Mouse (Mus musculus): ENCODE measurements around the gene Cfap73. TPM values are rescaled to one million over a fixed set of nuclear protein-coding genes. Genes with fewer than 3 reads are reported as not detected.

Cfap73 gene
- 1.0 TPM in 1 of 2 replicates, not detected in the other for polyA plus RNA-seq (2014; fragmentation: Nextera tagmentation; extraction: Ambion mirVana)

DNA sequence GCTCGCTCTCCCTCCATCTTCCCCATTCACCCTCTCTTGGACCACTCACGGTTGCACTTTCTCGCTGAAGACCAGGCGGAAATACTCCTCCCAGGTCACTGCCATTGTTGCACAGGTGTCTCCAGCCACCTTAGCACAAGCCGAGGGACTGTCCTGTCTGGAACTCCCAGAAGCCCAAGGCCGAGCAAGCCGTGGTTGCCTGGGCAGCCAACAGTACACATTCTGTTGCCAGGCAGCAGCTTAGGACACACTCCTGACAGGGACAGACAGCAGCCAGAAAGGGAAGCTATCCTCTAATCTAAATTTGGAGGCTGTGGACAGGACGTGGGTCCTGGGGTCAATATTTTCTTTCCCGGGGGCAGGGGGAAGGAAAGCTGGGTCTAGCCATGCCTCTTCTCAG, at the start of gene Cfap73:
TSS of gene Cfap73 (minus strand) at position 105 of the 400 bp plus-strand sequence.
- H3K27ac ChIP-seq (replicated peaks; ENCODE audit: low read depth, low read length), result no peak within 1 kb of the TSS
- no peak for DNase-seq (ENCODE audit: low spot score)
- H3K36me3 ChIP-seq (ENCODE audit: control insufficient read depth, insufficient read depth, low read length), result no peaks in the 10 kb centered on the region
- no peak within 1 kb of the TSS for H3K4me2 ChIP-seq (ENCODE audit: low read depth, low read length)
- H3K4me1 ChIP-seq (ENCODE audit: control insufficient read depth, insufficient read depth, low read length), result no peaks in the 10 kb centered on the region
- no peak within 1 kb of the TSS for H3K4me3 ChIP-seq (ENCODE audit: low read depth, low read length)
- H3K9ac ChIP-seq (ENCODE audit: low read depth, low read length), result no peak within 1 kb of the TSS
- WGBS, result 57% methylated on average over 9 of the region's 9 CpGs
- H3K27me3 ChIP-seq (replicated peaks; ENCODE audit: control insufficient read depth, insufficient read depth, low read length), result peaks cover 12% of the 10 kb centered on the region
- no peak for ATAC-seq (ENCODE audit: low read depth)
- peaks cover 6% of the 10 kb centered on the region; the same call in 1 of the 2 replicates for H3K9me3 ChIP-seq (ENCODE audit: control insufficient read depth, low read length)

DNA sequence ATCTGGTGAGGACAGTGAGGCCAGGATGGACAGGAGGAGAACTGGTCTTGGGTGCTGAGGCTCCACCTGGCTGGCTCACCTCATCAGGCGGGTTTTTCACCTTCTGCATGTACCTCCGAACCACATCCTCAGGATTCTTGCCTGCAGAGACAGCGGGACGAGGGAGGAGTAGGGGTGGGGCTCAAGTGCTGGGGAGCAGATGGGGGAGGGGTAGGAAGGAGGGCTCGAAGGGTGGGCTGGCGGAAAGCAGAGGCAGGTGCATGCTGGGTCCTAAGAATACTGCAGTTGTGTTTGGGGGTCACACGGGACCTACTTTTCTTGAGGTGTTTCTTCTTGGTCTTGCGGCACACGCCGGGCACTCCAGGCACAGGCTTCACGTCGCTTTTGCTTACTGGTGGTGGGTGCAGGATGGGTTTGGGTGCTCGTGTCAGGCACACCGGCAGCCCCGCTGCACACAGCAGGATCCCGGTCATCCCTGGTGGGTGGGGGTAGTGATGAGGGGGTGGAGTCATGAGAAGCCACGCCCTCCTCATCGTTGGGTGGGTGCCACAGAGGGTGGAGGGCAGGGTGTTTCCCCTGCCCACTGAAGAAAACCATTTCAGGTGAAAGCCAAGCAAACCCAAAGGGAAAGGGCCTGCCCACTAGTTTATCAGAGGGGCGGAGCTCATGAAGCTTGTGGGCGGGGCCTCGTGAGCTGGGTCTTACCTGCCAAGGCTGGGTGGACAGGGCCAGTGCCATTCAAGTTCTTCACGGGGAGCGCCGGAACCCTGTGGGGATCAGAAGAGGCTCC, 49.1 kb upstream of the Cfap73 start:
- no peak overlapping the region for H3K9ac ChIP-seq (ENCODE audit: low read depth, low read length)
- no peak overlapping the region for H3K4me3 ChIP-seq (ENCODE audit: low read depth, low read length)
- H3K4me2 ChIP-seq (ENCODE audit: low read depth, low read length), result no peak overlapping the region
- DNase-seq (ENCODE audit: low spot score), result no peak
- no peaks in the 10 kb centered on the region for H3K9me3 ChIP-seq (ENCODE audit: control insufficient read depth, low read length)
- H3K27me3 ChIP-seq (replicated peaks; ENCODE audit: control insufficient read depth, insufficient read depth, low read length), result peaks cover 25% of the 10 kb centered on the region
- ATAC-seq (ENCODE audit: low read depth), result no peak
- peaks cover 7% of the 10 kb centered on the region for H3K4me1 ChIP-seq (ENCODE audit: control insufficient read depth, insufficient read depth, low read length)
- no peaks in the 10 kb centered on the region for H3K36me3 ChIP-seq (ENCODE audit: control insufficient read depth, insufficient read depth, low read length)
- H3K27ac ChIP-seq (replicated peaks; ENCODE audit: low read depth, low read length), result no peak overlapping the region
- WGBS, result 11% methylated on average over 20 of the region's 24 CpGs

- H3K36me3 ChIP-seq (ENCODE audit: control insufficient read depth, insufficient read depth, low read length), result no peaks in the 10 kb centered on the region
- no peaks in the 10 kb centered on the region for H3K9me3 ChIP-seq (ENCODE audit: control insufficient read depth, low read length)
- peak overlapping the region; percentile 66 for H3K4me2 ChIP-seq (ENCODE audit: low read depth, low read length)
- ATAC-seq (ENCODE audit: low read depth), result no peak
- 91% methylated on average over 13 of the region's 18 CpGs for WGBS
- H3K9ac ChIP-seq (ENCODE audit: low read depth, low read length), result 0 out of 2 replicates have a peak overlapping the region, but pooled peaks have one; percentile 41
- DNase-seq (ENCODE audit: low spot score), result no peak
- 0 out of 2 replicates have a peak overlapping the region, but pooled peaks have one; percentile 48 for H3K27ac ChIP-seq (replicated peaks; ENCODE audit: low read depth, low read length)
- H3K4me3 ChIP-seq (ENCODE audit: low read depth, low read length), result no peak overlapping the region
- peaks cover 25% of the 10 kb centered on the region for H3K27me3 ChIP-seq (replicated peaks; ENCODE audit: control insufficient read depth, insufficient read depth, low read length)
- peaks cover 7% of the 10 kb centered on the region for H3K4me1 ChIP-seq (ENCODE audit: control insufficient read depth, insufficient read depth, low read length)
Observed at GRCm38 (mm10) chr5:120680918-120681317, 46.9 kb upstream of the Cfap73 start.

- peak; percentile 91 for ATAC-seq (ENCODE audit: low read depth)
- 1% methylated on average over 23 of the region's 24 CpGs for WGBS
Observed at GRCm38 (mm10) chr5:120679676-120680555, 45.9 kb upstream of the Cfap73 start.

DNA sequence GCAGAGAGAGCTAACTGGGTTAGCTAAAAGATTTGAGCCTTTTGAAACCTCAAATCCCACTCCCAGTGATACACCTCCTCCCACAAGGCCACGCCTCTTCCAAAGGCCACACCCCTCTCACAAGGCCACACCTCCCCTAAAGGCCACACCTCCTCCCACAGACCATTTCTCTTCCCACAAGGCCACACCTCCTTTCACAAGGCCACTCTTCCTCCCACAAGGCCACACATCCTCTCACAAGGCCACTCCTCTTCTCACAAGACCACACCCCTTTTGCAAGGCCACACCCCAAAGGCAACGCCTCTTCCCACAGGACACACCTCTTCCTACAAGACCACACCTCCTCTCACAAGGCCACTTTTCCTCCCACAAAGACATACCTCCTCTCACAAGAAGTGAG, 43.5 kb upstream of the Cfap73 start:
- H3K4me1 ChIP-seq (ENCODE audit: control insufficient read depth, insufficient read depth, low read length), result peaks cover 7% of the 10 kb centered on the region
- peaks cover 8% of the 10 kb centered on the region for H3K27me3 ChIP-seq (replicated peaks; ENCODE audit: control insufficient read depth, insufficient read depth, low read length)
- H3K4me3 ChIP-seq (ENCODE audit: low read depth, low read length), result no peak overlapping the region
- no peaks in the 10 kb centered on the region for H3K9me3 ChIP-seq (ENCODE audit: control insufficient read depth, low read length)
- H3K27ac ChIP-seq (replicated peaks; ENCODE audit: low read depth, low read length), result no peak overlapping the region
- ATAC-seq (ENCODE audit: low read depth) (no peak), DNase-seq (ENCODE audit: low spot score) (no peak)
- H3K9ac ChIP-seq (ENCODE audit: low read depth, low read length), result no peak overlapping the region
- H3K4me2 ChIP-seq (ENCODE audit: low read depth, low read length), result no peak overlapping the region
- 29% methylated on average over 2 of the region's 2 CpGs for WGBS
- no peaks in the 10 kb centered on the region for H3K36me3 ChIP-seq (ENCODE audit: control insufficient read depth, insufficient read depth, low read length)

More at GRCm38 (mm10) chr5:120679676-120680555, 45.9 kb upstream of the Cfap73 start:
- peak; percentile 99 for DNase-seq (ENCODE audit: low spot score)
- peak overlapping the region; percentile 66 for H3K4me2 ChIP-seq (ENCODE audit: low read depth, low read length)
- no peaks in the 10 kb centered on the region for H3K36me3 ChIP-seq (ENCODE audit: control insufficient read depth, insufficient read depth, low read length)
- peak overlapping the region; percentile 48; the same call in 1 of the 2 replicates for H3K9ac ChIP-seq (ENCODE audit: low read depth, low read length)
- H3K4me3 ChIP-seq (ENCODE audit: low read depth, low read length), result peak overlapping the region; percentile 34
- H3K4me1 ChIP-seq (ENCODE audit: control insufficient read depth, insufficient read depth, low read length), result peaks cover 7% of the 10 kb centered on the region
- H3K27ac ChIP-seq (replicated peaks; ENCODE audit: low read depth, low read length), result peak overlapping the region; percentile 65
- no peaks in the 10 kb centered on the region for H3K9me3 ChIP-seq (ENCODE audit: control insufficient read depth, low read length)
- H3K27me3 ChIP-seq (replicated peaks; ENCODE audit: control insufficient read depth, insufficient read depth, low read length), result peaks cover 25% of the 10 kb centered on the region

DNA sequence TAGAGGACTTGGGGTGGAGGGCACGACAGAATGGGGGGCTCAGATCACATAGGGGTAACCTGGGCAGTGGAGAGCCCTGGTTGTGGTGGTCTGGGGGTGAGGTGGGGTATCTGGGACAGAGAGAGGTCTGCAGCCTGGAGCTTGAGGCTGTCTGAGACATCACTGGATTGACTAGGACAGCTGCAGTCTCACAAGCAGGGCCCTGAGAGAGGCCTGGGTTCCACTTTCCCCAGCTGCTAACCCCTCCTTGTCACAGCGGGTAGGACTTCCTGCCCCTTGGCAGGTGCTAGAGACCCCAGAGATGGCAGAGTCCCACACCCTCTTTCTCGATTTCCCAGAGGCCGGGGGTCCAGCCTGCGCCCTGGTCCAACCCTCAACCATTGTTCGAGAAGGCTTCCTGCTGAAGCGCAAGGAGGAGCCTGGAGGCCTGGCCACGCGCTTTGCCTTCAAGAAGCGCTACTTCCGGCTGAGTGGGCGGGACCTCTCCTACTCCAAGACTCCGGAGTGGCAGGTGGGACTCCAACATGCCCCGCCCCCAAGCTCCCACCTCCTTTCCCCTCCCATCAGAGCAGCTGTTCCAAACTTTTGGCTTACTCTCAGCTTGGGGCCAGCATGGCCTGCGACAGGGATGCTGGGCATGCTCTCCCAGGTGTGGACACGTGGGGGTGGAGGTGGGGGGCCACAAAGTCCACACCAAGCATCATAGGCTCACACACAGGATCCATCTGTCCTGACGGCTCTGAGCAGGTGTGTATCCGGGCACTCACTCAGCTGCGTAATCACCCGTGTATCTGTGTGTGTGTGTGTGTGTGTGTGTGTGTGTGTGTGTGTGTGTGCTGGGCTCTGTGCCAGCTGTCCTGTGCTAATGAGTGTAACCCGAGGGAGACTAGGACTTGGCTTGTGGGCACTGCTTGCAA, 40.5 kb upstream of the Cfap73 start:
- peak; percentile 62 for ATAC-seq (ENCODE audit: low read depth)
- no peaks in the 10 kb centered on the region for H3K9me3 ChIP-seq (ENCODE audit: control insufficient read depth, low read length)
- H3K4me1 ChIP-seq (ENCODE audit: control insufficient read depth, insufficient read depth, low read length), result no peaks in the 10 kb centered on the region
- no peak overlapping the region for H3K27ac ChIP-seq (replicated peaks; ENCODE audit: low read depth, low read length)
- no peaks in the 10 kb centered on the region for H3K36me3 ChIP-seq (ENCODE audit: control insufficient read depth, insufficient read depth, low read length)
- H3K27me3 ChIP-seq (replicated peaks; ENCODE audit: control insufficient read depth, insufficient read depth, low read length), result no peaks in the 10 kb centered on the region
- H3K4me2 ChIP-seq (ENCODE audit: low read depth, low read length), result no peak overlapping the region
- H3K4me3 ChIP-seq (ENCODE audit: low read depth, low read length), result no peak overlapping the region
- 28% methylated on average over 18 of the region's 21 CpGs for WGBS
- DNase-seq (ENCODE audit: low spot score), result peak; percentile 86
- no peak overlapping the region for H3K9ac ChIP-seq (ENCODE audit: low read depth, low read length)

- H3K27ac ChIP-seq (replicated peaks; ENCODE audit: low read depth, low read length), result no peak overlapping the region
- H3K9ac ChIP-seq (ENCODE audit: low read depth, low read length), result no peak overlapping the region
- H3K9me3 ChIP-seq (ENCODE audit: control insufficient read depth, low read length), result no peaks in the 10 kb centered on the region
- DNase-seq (ENCODE audit: low spot score) (peak; percentile 56), ATAC-seq (ENCODE audit: low read depth) (no peak)
- H3K36me3 ChIP-seq (ENCODE audit: control insufficient read depth, insufficient read depth, low read length), result no peaks in the 10 kb centered on the region
- H3K4me2 ChIP-seq (ENCODE audit: low read depth, low read length), result no peak overlapping the region
- no peaks in the 10 kb centered on the region for H3K27me3 ChIP-seq (replicated peaks; ENCODE audit: control insufficient read depth, insufficient read depth, low read length)
- H3K4me1 ChIP-seq (ENCODE audit: control insufficient read depth, insufficient read depth, low read length), result no peaks in the 10 kb centered on the region
- WGBS, result 10% methylated on average over 12 of the region's 12 CpGs
- H3K4me3 ChIP-seq (ENCODE audit: low read depth, low read length), result no peak overlapping the region
Observed at GRCm38 (mm10) chr5:120673626-120674025, 39.6 kb upstream of the Cfap73 start.

DNA sequence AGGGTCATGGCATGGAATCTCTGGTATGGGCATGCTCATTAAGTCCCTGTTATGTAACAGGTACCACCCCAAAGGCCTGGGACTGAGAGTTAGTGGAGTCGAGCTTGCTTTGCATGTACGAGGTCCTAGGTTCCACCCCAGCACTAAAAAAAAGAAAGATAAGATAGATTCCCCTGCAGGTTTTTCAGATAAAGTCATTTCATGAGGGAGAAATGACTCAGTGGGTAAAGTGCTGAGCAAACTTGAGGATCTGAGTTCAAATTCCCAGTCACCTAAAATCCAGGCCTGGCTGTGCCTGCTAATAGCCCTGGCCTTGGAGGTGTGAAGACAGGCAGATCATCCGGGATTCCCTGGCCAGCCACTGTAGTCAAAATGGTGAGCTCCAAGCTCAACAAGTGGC, 37.8 kb upstream of the Cfap73 start:
- no peak overlapping the region for H3K9ac ChIP-seq (ENCODE audit: low read depth, low read length)
- ATAC-seq (ENCODE audit: low read depth) (no peak), DNase-seq (ENCODE audit: low spot score) (no peak)
- H3K4me3 ChIP-seq (ENCODE audit: low read depth, low read length), result no peak overlapping the region
- no peak overlapping the region for H3K27ac ChIP-seq (replicated peaks; ENCODE audit: low read depth, low read length)
- no peak overlapping the region for H3K4me2 ChIP-seq (ENCODE audit: low read depth, low read length)
- no peaks in the 10 kb centered on the region for H3K27me3 ChIP-seq (replicated peaks; ENCODE audit: control insufficient read depth, insufficient read depth, low read length)
- no peaks in the 10 kb centered on the region for H3K36me3 ChIP-seq (ENCODE audit: control insufficient read depth, insufficient read depth, low read length)
- no peaks in the 10 kb centered on the region for H3K4me1 ChIP-seq (ENCODE audit: control insufficient read depth, insufficient read depth, low read length)
- 86% methylated on average over 3 of the region's 3 CpGs for WGBS
- no peaks in the 10 kb centered on the region for H3K9me3 ChIP-seq (ENCODE audit: control insufficient read depth, low read length)
